Mouse (Mus musculus) hindbrain, embryonic 10.5 days (tissue): ENCODE results near the gene Ncf1. TPM values are rescaled to one million over a fixed set of nuclear protein-coding genes. Genes with fewer than 3 reads are reported as not detected.

ENCODE experiments used
- polyA plus RNA-seq: library from polyadenylated mRNA; unstranded; fragments of >200 nt; fragmentation: Nextera tagmentation; extraction: Ambion mirVana; gene quantifications from 2 replicates; pipeline ENCODE4 v1.2.1, GENCODE M21; 2016

The Ncf1 gene
- polyA plus RNA-seq, 1 experiment from 2014 or later, result 3.1 TPM

Other genes with a start within 250 kb of the Ncf1 start
- 10.3 TPM in 2 replicates for gene Castor2, start 129.9 kb downstream of the Ncf1 start, polyA plus RNA-seq
- gene Rcc1l, start 52.9 kb downstream of the Ncf1 start, polyA plus RNA-seq, result 31.0 and 35.7 TPM in 2 replicates
- 6.8 and 9.3 TPM in 2 replicates for gene Gtf2ird2, start 45.6 kb downstream of the Ncf1 start, polyA plus RNA-seq
- 180 and 189 TPM in 2 replicates for gene Gtf2i, start 85.1 kb upstream of the Ncf1 start, polyA plus RNA-seq
- 84.8 and 91.6 TPM in 2 replicates for gene Gtf2ird1, start 227.1 kb upstream of the Ncf1 start, polyA plus RNA-seq